Mouse (Mus musculus) lung, adult 18-20 months (tissue): ENCODE results near the gene Pla2g2e.
"Not testable (repeated sequence)": the region's sequence is repeated elsewhere in the genome, so short reads cannot be mapped to it uniquely, and the experiment has no call there.

ENCODE experiments used
- DNase-seq, 2 experiments: peaks; one replicate each; pipeline ENCODE4 v3.0.0; 2022; ENCODE audit warnings: mixed read lengths in 2 of 2

Gene Pla2g2e

GRCm38 (mm10) chr4:138877731-138878130, at the start of gene Pla2g2e:
TSS of gene Pla2g2e (plus strand) at chr4:138877942.
- no peak for DNase-seq

- DNase-seq = no peak
Measured at GRCm38 (mm10) chr4:138839806-138840205, 37.9 kb upstream of the Pla2g2e start.

GRCm38 (mm10) chr4:138840726-138841125, 37.0 kb upstream of the Pla2g2e start:
- DNase-seq = no peak

GRCm38 (mm10) chr4:138841386-138841785, 36.4 kb upstream of the Pla2g2e start:
- no peak for DNase-seq

- DNase-seq = peak; percentile 49 to 60
Measured at GRCm38 (mm10) chr4:138851463-138851862, 26.3 kb upstream of the Pla2g2e start.

GRCm38 (mm10) chr4:138852961-138853360, 24.8 kb upstream of the Pla2g2e start:
- no peak for DNase-seq

GRCm38 (mm10) chr4:138855092-138855632, 22.6 kb upstream of the Pla2g2e start:
- no peak for DNase-seq

- peak; percentile 38 to 61 for DNase-seq
Measured at GRCm38 (mm10) chr4:138856491-138856890, 21.3 kb upstream of the Pla2g2e start.

GRCm38 (mm10) chr4:138857576-138857975, 20.2 kb upstream of the Pla2g2e start:
- DNase-seq = no peak

GRCm38 (mm10) chr4:138858446-138858845, 19.3 kb upstream of the Pla2g2e start:
- DNase-seq = no peak

- no peak for DNase-seq
Measured at GRCm38 (mm10) chr4:138859245-138859644, 18.5 kb upstream of the Pla2g2e start.

GRCm38 (mm10) chr4:138859728-138860127, 18.0 kb upstream of the Pla2g2e start:
- peak; percentile 34 to 60 for DNase-seq

- no peak for DNase-seq
Measured at GRCm38 (mm10) chr4:138863344-138863998, 14.3 kb upstream of the Pla2g2e start, which contains the start of gene Pla2g5. TSS of gene Pla2g5 (minus strand) at chr4:138863482.

GRCm38 (mm10) chr4:138865092-138865491, 12.7 kb upstream of the Pla2g2e start:
- no peak for DNase-seq

- DNase-seq = no peak
Measured at GRCm38 (mm10) chr4:138865991-138866390, 11.8 kb upstream of the Pla2g2e start.

GRCm38 (mm10) chr4:138866413-138866812, 11.3 kb upstream of the Pla2g2e start:
- peak; percentile 65 to 76 for DNase-seq

- no peak for DNase-seq
Measured at GRCm38 (mm10) chr4:138868666-138869065, 9.1 kb upstream of the Pla2g2e start.

GRCm38 (mm10) chr4:138873864-138874263, 3.9 kb upstream of the Pla2g2e start, which contains the start of gene Gm13030:
TSS of gene Gm13030 (minus strand) at chr4:138873964.
- no peak for DNase-seq

- not testable (repeated sequence) for DNase-seq
Measured at GRCm38 (mm10) chr4:138875275-138875674, 2.5 kb upstream of the Pla2g2e start.

GRCm38 (mm10) chr4:138875986-138876385, 1.8 kb upstream of the Pla2g2e start:
- DNase-seq = no peak

- peak in 1 of 2 experiments; percentile 18 for DNase-seq
Measured at GRCm38 (mm10) chr4:138878783-138879182, 1.0 kb downstream of the Pla2g2e start.

- no peak for DNase-seq
Measured at GRCm38 (mm10) chr4:138879808-138880207, 2.1 kb downstream of the Pla2g2e start.

GRCm38 (mm10) chr4:138880811-138881584, 3.3 kb downstream of the Pla2g2e start:
- DNase-seq = peak; percentile 49 to 58

GRCm38 (mm10) chr4:138882179-138882578, 4.4 kb downstream of the Pla2g2e start:
- peak; percentile 38 to 60 for DNase-seq
